Mouse (Mus musculus): ENCODE measurements around the gene Fam83c. TPM values are rescaled to one million over a fixed set of nuclear protein-coding genes. Genes with fewer than 3 reads are reported as not detected.
A peak's percentile ranks its signal among the peaks of the same experiment; 100 is the strongest.

Fam83c gene
- polyA plus RNA-seq, 1 experiment = not detected

DNA sequence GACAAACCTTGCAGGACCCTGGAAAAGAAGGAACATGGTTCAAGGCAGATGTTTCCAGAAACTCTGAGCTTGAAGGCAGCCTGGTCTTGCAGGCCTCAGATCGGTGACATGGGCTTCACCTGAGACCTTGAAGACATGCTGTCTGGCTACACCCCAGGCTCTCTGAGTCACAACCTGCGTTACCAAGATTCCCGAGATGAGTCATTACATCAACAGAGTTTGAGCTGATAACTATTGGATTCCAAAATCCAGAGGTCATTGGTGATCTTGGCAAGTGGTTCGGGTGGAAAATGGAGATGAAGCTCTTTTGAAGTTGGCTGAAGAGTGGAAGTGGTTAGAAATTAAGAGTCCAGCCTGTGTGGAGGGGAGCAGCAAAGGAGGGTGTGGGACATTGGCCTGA lies 25.0 kb downstream of the Fam83c start:
- no peak overlapping the region for H3K27ac ChIP-seq (ENCODE audit: insufficient read depth, low read depth, low read length)
- H3K4me3 ChIP-seq (ENCODE audit: insufficient read depth, low read depth, low read length) = no peak overlapping the region
- H3K36me3 ChIP-seq (ENCODE audit: control insufficient read depth, insufficient read depth, low read length) = no peaks in the 10 kb centered on the region
- no peak for DNase-seq
- TF ChIP-seq CTCF (conservative IDR thresholded peaks at IDR 0.05; ENCODE audit: insufficient read depth, insufficient read length, low read depth, low read length) (no peak), POLR2A (IDR thresholded peaks at IDR 0.05; ENCODE audit: low read depth, low read length) (no peak)
- H3K4me1 ChIP-seq (ENCODE audit: control insufficient read depth, insufficient read depth, low read length) = peaks cover 4% of the 10 kb centered on the region; the same call in 1 of the 2 replicates
- WGBS = 78% methylated on average over 4 of the region's 4 CpGs
- H3K27me3 ChIP-seq (replicated peaks; ENCODE audit: control insufficient read depth, insufficient read depth, low read length) = no peaks in the 10 kb centered on the region

DNA sequence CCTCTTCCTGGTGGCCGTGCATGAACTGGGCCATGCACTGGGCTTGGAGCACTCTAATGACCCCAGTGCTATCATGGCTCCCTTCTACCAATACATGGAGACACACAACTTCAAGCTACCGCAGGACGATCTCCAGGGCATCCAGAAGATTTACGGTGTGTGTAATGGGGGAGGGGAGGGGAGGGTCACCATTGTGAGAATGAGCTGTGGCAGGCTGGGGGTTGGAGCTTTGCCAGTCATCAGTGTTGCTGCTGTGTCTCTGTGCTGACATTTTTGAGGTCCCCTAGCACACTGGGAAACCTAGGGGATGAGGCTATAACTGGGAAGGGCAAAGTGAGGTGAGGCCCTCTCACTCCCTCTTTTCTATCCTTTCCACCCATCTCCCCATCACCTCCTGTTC lies 27.2 kb downstream of the Fam83c start:
- Histone ChIP-seq H3K27ac (ENCODE audit: insufficient read depth, low read depth, low read length) (no peak overlapping the region), H3K4me3 (ENCODE audit: insufficient read depth, low read depth, low read length) (no peak overlapping the region), H3K27me3 (replicated peaks; ENCODE audit: control insufficient read depth, insufficient read depth, low read length) (no peaks in the 10 kb centered on the region), H3K4me1 (ENCODE audit: control insufficient read depth, insufficient read depth, low read length) (peaks cover 4% of the 10 kb centered on the region; the same call in 1 of the 2 replicates), H3K36me3 (ENCODE audit: control insufficient read depth, insufficient read depth, low read length) (no peaks in the 10 kb centered on the region)
- WGBS = 48% methylated on average over 4 of the region's 4 CpGs
- no peak for DNase-seq
- no peak for TF ChIP-seq CTCF (conservative IDR thresholded peaks at IDR 0.05; ENCODE audit: insufficient read depth, insufficient read length, low read depth, low read length)
- no peak for TF ChIP-seq POLR2A (IDR thresholded peaks at IDR 0.05; ENCODE audit: low read depth, low read length)

DNA sequence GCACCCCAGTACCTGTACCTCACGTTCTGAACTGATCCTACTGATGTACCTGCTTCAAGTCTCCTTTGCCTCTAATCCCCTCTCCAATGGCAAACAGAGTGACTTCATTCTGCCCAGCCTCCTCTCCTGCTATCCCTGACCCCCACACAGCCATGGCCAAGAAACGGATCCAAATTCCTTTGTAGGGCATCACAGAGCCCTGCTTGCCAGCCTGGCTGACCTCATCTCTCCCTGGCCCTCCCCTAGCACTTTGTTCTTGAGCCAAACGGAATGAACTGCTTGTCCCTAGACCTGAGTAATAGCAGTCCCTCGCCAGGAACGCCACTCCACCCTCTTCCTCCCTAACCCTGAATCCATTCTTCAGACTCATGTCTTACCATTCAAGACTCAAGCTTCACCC lies 28.1 kb downstream of the Fam83c start:
- H3K27ac ChIP-seq (ENCODE audit: insufficient read depth, low read depth, low read length) = no peak overlapping the region
- H3K27me3 ChIP-seq (replicated peaks; ENCODE audit: control insufficient read depth, insufficient read depth, low read length) = no peaks in the 10 kb centered on the region
- no peak overlapping the region for H3K4me3 ChIP-seq (ENCODE audit: insufficient read depth, low read depth, low read length)
- H3K36me3 ChIP-seq (ENCODE audit: control insufficient read depth, insufficient read depth, low read length) = no peaks in the 10 kb centered on the region
- DNase-seq = peak; percentile 27
- WGBS = 45% methylated on average over 5 of the region's 5 CpGs
- no peak for TF ChIP-seq POLR2A (IDR thresholded peaks at IDR 0.05; ENCODE audit: low read depth, low read length)
- no peak for TF ChIP-seq CTCF (conservative IDR thresholded peaks at IDR 0.05; ENCODE audit: insufficient read depth, insufficient read length, low read depth, low read length)
- peaks cover 4% of the 10 kb centered on the region; the same call in 1 of the 2 replicates for H3K4me1 ChIP-seq (ENCODE audit: control insufficient read depth, insufficient read depth, low read length)

- H3K27ac ChIP-seq (ENCODE audit: insufficient read depth, low read depth, low read length) = no peak overlapping the region
- H3K4me3 ChIP-seq (ENCODE audit: insufficient read depth, low read depth, low read length) = no peak overlapping the region
- H3K27me3 ChIP-seq (replicated peaks; ENCODE audit: control insufficient read depth, insufficient read depth, low read length) = no peaks in the 10 kb centered on the region
- no peak for DNase-seq
- TF ChIP-seq CTCF (conservative IDR thresholded peaks at IDR 0.05; ENCODE audit: insufficient read depth, insufficient read length, low read depth, low read length) = no peak
- no peak for TF ChIP-seq POLR2A (IDR thresholded peaks at IDR 0.05; ENCODE audit: low read depth, low read length)
- H3K36me3 ChIP-seq (ENCODE audit: control insufficient read depth, insufficient read depth, low read length) = no peaks in the 10 kb centered on the region
- peaks cover 4% of the 10 kb centered on the region; the same call in 1 of the 2 replicates for H3K4me1 ChIP-seq (ENCODE audit: control insufficient read depth, insufficient read depth, low read length)
- 88% methylated on average over 6 of the region's 6 CpGs for WGBS
These were observed 28.8 kb downstream of the Fam83c start for GRCm38 (mm10) chr2:155805925-155806255.

GRCm38 (mm10) chr2:155805231-155805924 lies 29.3 kb downstream of the Fam83c start:
- WGBS = 41% methylated on average over 6 of the region's 6 CpGs
- no peak overlapping the region for H3K27ac ChIP-seq (ENCODE audit: insufficient read depth, low read depth, low read length)
- no peak for TF ChIP-seq POLR2A (IDR thresholded peaks at IDR 0.05; ENCODE audit: low read depth, low read length)
- TF ChIP-seq CTCF (conservative IDR thresholded peaks at IDR 0.05; ENCODE audit: insufficient read depth, insufficient read length, low read depth, low read length) = no peak
- no peaks in the 10 kb centered on the region for H3K36me3 ChIP-seq (ENCODE audit: control insufficient read depth, insufficient read depth, low read length)
- peak; percentile 62 for DNase-seq
- H3K27me3 ChIP-seq (replicated peaks; ENCODE audit: control insufficient read depth, insufficient read depth, low read length) = no peaks in the 10 kb centered on the region
- H3K4me3 ChIP-seq (ENCODE audit: insufficient read depth, low read depth, low read length) = no peak overlapping the region
- H3K4me1 ChIP-seq (ENCODE audit: control insufficient read depth, insufficient read depth, low read length) = peaks cover 4% of the 10 kb centered on the region; the same call in 1 of the 2 replicates

GRCm38 (mm10) chr2:155804053-155804452 lies 30.6 kb downstream of the Fam83c start:
- Histone ChIP-seq H3K27ac (ENCODE audit: insufficient read depth, low read depth, low read length) (no peak overlapping the region), H3K4me3 (ENCODE audit: insufficient read depth, low read depth, low read length) (no peak overlapping the region), H3K27me3 (replicated peaks; ENCODE audit: control insufficient read depth, insufficient read depth, low read length) (no peaks in the 10 kb centered on the region), H3K4me1 (ENCODE audit: control insufficient read depth, insufficient read depth, low read length) (peaks cover 4% of the 10 kb centered on the region; the same call in 1 of the 2 replicates), H3K36me3 (ENCODE audit: control insufficient read depth, insufficient read depth, low read length) (no peaks in the 10 kb centered on the region)
- 71% methylated on average over 5 of the region's 5 CpGs for WGBS
- DNase-seq = no peak
- TF ChIP-seq POLR2A (IDR thresholded peaks at IDR 0.05; ENCODE audit: low read depth, low read length) = no peak
- no peak for TF ChIP-seq CTCF (conservative IDR thresholded peaks at IDR 0.05; ENCODE audit: insufficient read depth, insufficient read length, low read depth, low read length)

- H3K4me1 ChIP-seq (ENCODE audit: control insufficient read depth, insufficient read depth, low read length) = peaks cover 4% of the 10 kb centered on the region; the same call in 1 of the 2 replicates
- TF ChIP-seq POLR2A (IDR thresholded peaks at IDR 0.05; ENCODE audit: low read depth, low read length) = no peak
- TF ChIP-seq CTCF (conservative IDR thresholded peaks at IDR 0.05; ENCODE audit: insufficient read depth, insufficient read length, low read depth, low read length) = peak; percentile 49
- no peaks in the 10 kb centered on the region for H3K36me3 ChIP-seq (ENCODE audit: control insufficient read depth, insufficient read depth, low read length)
- no peak overlapping the region for H3K27ac ChIP-seq (ENCODE audit: insufficient read depth, low read depth, low read length)
- H3K4me3 ChIP-seq (ENCODE audit: insufficient read depth, low read depth, low read length) = no peak overlapping the region
- 66% methylated on average over 3 of the region's 3 CpGs for WGBS
- no peaks in the 10 kb centered on the region for H3K27me3 ChIP-seq (replicated peaks; ENCODE audit: control insufficient read depth, insufficient read depth, low read length)
- DNase-seq = peak; percentile 23
These were observed 31.9 kb downstream of the Fam83c start for GRCm38 (mm10) chr2:155802761-155803160.
